Mouse (Mus musculus): Measurements from ENCODE around the gene Pbx1.

DNA sequence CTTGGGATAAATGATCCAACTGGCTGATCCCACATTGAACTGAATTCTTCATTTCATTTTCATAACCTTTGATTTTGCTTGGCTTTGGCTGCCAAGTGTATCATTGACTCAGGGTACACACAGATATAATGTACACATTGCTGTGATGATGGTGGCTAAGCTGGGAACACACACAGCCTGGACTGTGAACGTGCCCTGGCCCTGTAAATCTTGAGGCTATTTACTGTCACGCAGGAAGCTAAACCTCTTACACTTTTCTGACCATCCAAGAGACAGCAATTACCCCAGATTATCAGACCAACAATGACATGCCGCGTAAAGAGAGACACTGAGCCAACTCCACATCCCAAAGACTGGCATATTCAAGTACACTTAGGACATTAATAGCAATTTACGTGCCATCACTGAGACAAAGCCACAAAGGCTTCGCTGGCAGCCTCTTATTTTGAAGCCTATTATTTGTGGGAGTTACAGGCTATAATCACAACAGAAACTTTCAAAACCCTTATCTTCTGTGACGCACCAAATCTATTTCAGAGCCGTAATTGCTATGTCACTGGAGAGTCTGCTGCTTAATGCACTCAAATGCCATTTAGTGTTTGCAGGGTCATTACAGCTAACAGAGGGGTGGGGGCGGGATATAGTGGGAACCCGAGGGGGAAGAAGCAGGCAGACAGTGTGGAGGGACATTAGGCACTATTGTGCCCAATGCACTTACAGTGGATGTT lies 262.9 kb downstream of the Pbx1 start:
- no peak for TF ChIP-seq POLR2A (IDR thresholded peaks at IDR 0.05; ENCODE audit: control insufficient read depth, low read depth, low read length)
- no peak for TF ChIP-seq CTCF (IDR thresholded peaks at IDR 0.05; ENCODE audit: control insufficient read depth, insufficient read depth, insufficient replicate concordance, low read depth, low read length)
